Mouse (Mus musculus) CH12.LX (cell line): ENCODE data around the gene Mep1a. TPM values are rescaled to one million over a fixed set of nuclear protein-coding genes. Genes with fewer than 3 reads are reported as not detected.

Source experiments
- DNase-seq: peaks from one replicate; pipeline ENCODE4 v3.0.0-alpha.2; 2013; ENCODE audit errors: extremely low read depth
- H3K27ac ChIP-seq: 2 replicates; pipeline ENCODE4 v1.5.1; 2012; ENCODE audit warnings: low read depth, mild to moderate bottlenecking, control low read depth, moderate library complexity; ENCODE audit not compliant: insufficient read depth
- H3K27me3 ChIP-seq: replicated peaks from 2 replicates; pipeline ENCODE3; 2012; ENCODE audit warnings: inconsistent platforms
- H3K36me3 ChIP-seq, 2 experiments: replicated peaks in 1 of 2; 2 replicates each; pipeline versions ENCODE3 to v1.6.1; 2012; ENCODE audit warnings: inconsistent platforms in 1 of 2, low read length in 1 of 2, mild to moderate bottlenecking in 1 of 2, mixed read lengths in 1 of 2, moderate library complexity in 1 of 2; ENCODE audit not compliant: control insufficient read depth in 1 of 2, insufficient read depth in 1 of 2
- H3K4me1 ChIP-seq, 2 experiments: 2 replicates each; pipeline ENCODE4 v1.6.1; 2012; ENCODE audit warnings: inconsistent platforms in 1 of 2, moderate library complexity in 1 of 2; ENCODE audit not compliant: insufficient read depth in 2 of 2, control insufficient read depth in 1 of 2
- H3K4me2 ChIP-seq: 2 replicates; pipeline ENCODE4 v1.6.1; 2012; ENCODE audit warnings: low read depth, mild to moderate bottlenecking, control low read depth; ENCODE audit not compliant: poor library complexity, insufficient read depth, severe bottlenecking
- H3K4me3 ChIP-seq, 3 experiments: fragments of 150-350 bp in 1 of 3; sonication (generic) in 1 of 3; replicated peaks in 1 of 3; 2 replicates each; pipeline versions ENCODE3 to v1.5.1; 2011 to 2012; ENCODE audit warnings: low read depth in 2 of 3, low read length in 2 of 3, mild to moderate bottlenecking in 2 of 3, moderate library complexity in 2 of 3, control low read depth in 1 of 3, improper control_type of control experiment in 1 of 3, inconsistent platforms in 1 of 3, mixed read lengths in 1 of 3; ENCODE audit not compliant: poor library complexity in 1 of 3
- H3K79me2 ChIP-seq: replicated peaks from 2 replicates; pipeline ENCODE4 v1.6.1; 2012; ENCODE audit warnings: mild to moderate bottlenecking, moderate library complexity; ENCODE audit not compliant: control insufficient read depth, poor library complexity, insufficient read depth, severe bottlenecking; ENCODE audit errors: extremely low read depth
- H3K9ac ChIP-seq: 2 replicates; pipeline ENCODE4 v1.6.1; 2012; ENCODE audit warnings: low read depth, mild to moderate bottlenecking, control low read depth, moderate library complexity; ENCODE audit not compliant: insufficient read depth
- H3K9me3 ChIP-seq: replicated peaks from 2 replicates; pipeline ENCODE3; 2012; ENCODE audit warnings: low read length, inconsistent platforms, mixed read lengths
- CHD1 ChIP-seq: IDR thresholded peaks from 2 replicates; pipeline ENCODE4 v1.6.1; 2012; ENCODE audit warnings: low read depth, low read length, improper control_type of control experiment, inconsistent platforms
- EP300 ChIP-seq: IDR thresholded peaks from 2 replicates; pipeline ENCODE4 v1.6.1; 2011; ENCODE audit warnings: low read length, improper control_type of control experiment
- GABPA ChIP-seq: IDR thresholded peaks from 2 replicates; pipeline ENCODE4 v1.6.1; 2012; ENCODE audit warnings: low read depth, low read length, improper control_type of control experiment, inconsistent platforms; ENCODE audit not compliant: insufficient replicate concordance
- IRF4 ChIP-seq: IDR thresholded peaks from 2 replicates; pipeline ENCODE4 v1.6.1; 2014; ENCODE audit warnings: low read depth, mild to moderate bottlenecking, inconsistent platforms, low read length, improper control_type of control experiment
- JUND ChIP-seq: conservative IDR thresholded peaks from 2 replicates; pipeline ENCODE4 v1.6.1; 2011; ENCODE audit warnings: low read depth, low read length, improper control_type of control experiment
- KAT2A ChIP-seq: IDR thresholded peaks from 2 replicates; pipeline ENCODE4 v1.6.1; 2012; ENCODE audit warnings: low read length, improper control_type of control experiment, inconsistent platforms; ENCODE audit not compliant: insufficient replicate concordance
- MAZ ChIP-seq: IDR thresholded peaks from 2 replicates; pipeline ENCODE4 v1.6.1; 2012; ENCODE audit warnings: low read depth, mild to moderate bottlenecking, inconsistent platforms, low read length, improper control_type of control experiment, moderate library complexity
- MEF2A ChIP-seq: IDR thresholded peaks from 2 replicates; pipeline ENCODE4 v1.6.1; 2014; ENCODE audit warnings: low read depth, mild to moderate bottlenecking, inconsistent platforms, low read length, improper control_type of control experiment, borderline replicate concordance
- MXI1 ChIP-seq: IDR thresholded peaks from 2 replicates; pipeline ENCODE4 v1.6.1; 2011; ENCODE audit warnings: mild to moderate bottlenecking, low read depth, low read length, improper control_type of control experiment
- MYC ChIP-seq: IDR thresholded peaks from 2 replicates; pipeline ENCODE4 v1.6.1; 2011; ENCODE audit warnings: low read depth, mild to moderate bottlenecking, improper control_type of control experiment, low read length
- PAX5 ChIP-seq: IDR thresholded peaks from 2 replicates; pipeline ENCODE4 v1.6.1; 2012; ENCODE audit warnings: low read length, inconsistent platforms, mixed read lengths
- POLR2A ChIP-seq: IDR thresholded peaks from 2 replicates; pipeline ENCODE4 v1.6.1; 2011; ENCODE audit warnings: low read depth, mild to moderate bottlenecking, improper control_type of control experiment, low read length
- RAD21 ChIP-seq: IDR thresholded peaks from 2 replicates; pipeline ENCODE4 v1.6.1; 2011; ENCODE audit warnings: low read depth, mild to moderate bottlenecking, low read length, improper control_type of control experiment, moderate library complexity
- RCOR1 ChIP-seq: conservative IDR thresholded peaks from 2 replicates; pipeline ENCODE4 v1.6.1; 2012; ENCODE audit warnings: low read depth, mild to moderate bottlenecking, inconsistent platforms, low read length, improper control_type of control experiment
- SIN3A ChIP-seq: IDR thresholded peaks from 2 replicates; pipeline ENCODE4 v1.6.1; 2012; ENCODE audit warnings: low read length, improper control_type of control experiment, inconsistent platforms
- TCF12 ChIP-seq: IDR thresholded peaks from 2 replicates; pipeline ENCODE4 v1.6.1; 2014; ENCODE audit warnings: low read depth, mild to moderate bottlenecking, inconsistent platforms, low read length, improper control_type of control experiment
- UBTF ChIP-seq: IDR thresholded peaks from 2 replicates; pipeline ENCODE4 v1.6.1; 2012; ENCODE audit warnings: low read depth, mild to moderate bottlenecking, inconsistent platforms, low read length, improper control_type of control experiment, moderate library complexity
- USF2 ChIP-seq: conservative IDR thresholded peaks from 2 replicates; pipeline ENCODE4 v1.6.1; 2011; ENCODE audit warnings: low read depth, low read length, improper control_type of control experiment
- ZKSCAN1 ChIP-seq: IDR thresholded peaks from 2 replicates; pipeline ENCODE4 v1.6.1; 2012; ENCODE audit warnings: low read depth, inconsistent platforms, low read length, improper control_type of control experiment, borderline replicate concordance
- ZNF384 ChIP-seq: IDR thresholded peaks from 2 replicates; pipeline ENCODE4 v1.6.1; 2012; ENCODE audit warnings: low read depth, low read length, improper control_type of control experiment, inconsistent platforms
- dilution Hi-C: fragments of 300-500 bp; cut with MboI; formaldehyde crosslinking; loops from 2 replicates; pipeline ENCODE4 v1.14.3; 2020; ENCODE audit warnings: low sequenced_read_pairs; ENCODE audit not compliant: extremely low pct_unique_long_range_greater_than_20kb, extremely low pct_ligation_motif_present
- in situ Hi-C: fragments of 300-500 bp; cut with MboI; formaldehyde crosslinking; loops from 3 replicates; pipeline ENCODE4 v1.14.3; 2019; ENCODE audit warnings: low sequenced_read_pairs, low pct_ligation_motif_present, low pct_unique_long_range_greater_than_20kb, mixed read lengths
- polyA plus RNA-seq: library from polyadenylated mRNA; unstranded; fragments of >175 nt; gene quantifications from 2 replicates; pipeline ENCODE4 v1.2.1, GENCODE M21; 2012; ENCODE audit warnings: low read depth; ENCODE audit not compliant: insufficient read length
- total RNA-seq, 2 experiments: library from RNA; depleted of rRNA; stranded (reverse); fragments of 300-350 nt in 1 of 2; fragments of >200 nt in 1 of 2; gene quantifications; 2 replicates each; pipeline ENCODE4 v1.2.3; 2012 to 2014

Gene Mep1a
- total and polyA plus RNA-seq, 3 experiments: not detected

DNA sequence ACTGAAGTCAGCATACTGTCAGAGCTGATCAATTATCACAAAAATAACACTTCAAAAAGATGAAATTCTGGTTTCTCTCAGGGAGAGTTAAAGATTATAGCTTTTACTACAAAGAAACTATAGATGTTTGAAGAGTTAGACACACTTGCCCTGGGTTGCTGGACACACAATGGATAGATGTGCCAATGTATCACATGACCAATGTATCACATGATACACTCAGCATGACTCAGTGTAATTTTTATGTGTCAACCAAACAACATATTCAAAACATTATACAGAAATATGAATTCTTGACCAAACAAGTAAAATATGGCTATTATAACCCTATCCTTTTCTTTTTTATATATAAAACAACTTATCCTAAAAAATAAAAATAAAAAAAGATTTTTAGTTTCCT lies 25.0 kb downstream of the Mep1a start:
- no peaks in the 10 kb centered on the region for H3K27me3 ChIP-seq
- H3K9ac ChIP-seq: no peak overlapping the region
- no peak overlapping the region for H3K27ac ChIP-seq
- no peak for DNase-seq
- no peaks in the 10 kb centered on the region for H3K79me2 ChIP-seq
- H3K9me3 ChIP-seq: peaks cover 41% of the 10 kb centered on the region
- dilution Hi-C loops: no loop called here
- H3K4me3 ChIP-seq: no peak overlapping the region
- no peaks in the 10 kb centered on the region for H3K4me1 ChIP-seq
- H3K4me2 ChIP-seq: no peak overlapping the region
- no peaks in the 10 kb centered on the region for H3K36me3 ChIP-seq
- no peak for TF ChIP-seq GABPA
- TF ChIP-seq EP300: no peak
- TF ChIP-seq, all 38 proteins: peak for 0
- in situ Hi-C loops: no loop called here

DNA sequence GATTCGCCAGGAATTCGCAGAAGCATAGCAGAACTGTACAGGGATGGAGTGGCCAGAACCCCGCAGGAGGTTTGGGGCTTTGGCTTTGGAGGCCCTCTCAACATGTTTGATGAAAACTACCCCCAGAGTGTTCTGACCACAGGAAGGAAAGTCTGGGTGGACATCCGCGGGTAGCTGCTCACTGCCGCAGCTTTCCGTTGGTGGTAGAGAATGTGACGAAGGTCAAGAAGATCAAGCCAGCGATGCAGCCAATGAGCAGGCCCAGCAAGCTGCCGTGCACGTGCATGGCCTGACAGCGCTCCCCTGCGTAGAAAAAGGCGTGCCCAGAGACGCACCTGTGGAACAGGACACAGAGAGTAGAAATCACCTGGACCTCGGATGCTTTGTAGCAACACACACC lies 27.8 kb downstream of the Mep1a start:
- H3K4me3 ChIP-seq: no peak overlapping the region
- H3K4me1 ChIP-seq: no peaks in the 10 kb centered on the region
- no peak overlapping the region for H3K27ac ChIP-seq
- no peaks in the 10 kb centered on the region for H3K36me3 ChIP-seq
- no peak for DNase-seq
- no peaks in the 10 kb centered on the region for H3K27me3 ChIP-seq
- in situ Hi-C loops: loop anchor here (25.0 kb wide), 1 partner anchor 212 kb away; the partner anchor contains the start of gene Adgrf1
- H3K9ac ChIP-seq: no peak overlapping the region
- TF ChIP-seq UBTF (no peak), IRF4 (no peak), USF2 (no peak), JUND (no peak), SIN3A (no peak), MAZ (no peak), RCOR1 (no peak), RAD21 (no peak), MYC (no peak), POLR2A (no peak)
- TF ChIP-seq, all 38 proteins: peak for 0
- dilution Hi-C loops: no loop called here
- peaks cover 45% of the 10 kb centered on the region for H3K9me3 ChIP-seq
- H3K4me2 ChIP-seq: no peak overlapping the region
- no peaks in the 10 kb centered on the region for H3K79me2 ChIP-seq

- Histone ChIP-seq H3K36me3 (no peaks in the 10 kb centered on the region), H3K4me1 (no peaks in the 10 kb centered on the region), H3K9ac (no peak overlapping the region), H3K27ac (no peak overlapping the region), H3K27me3 (no peaks in the 10 kb centered on the region), H3K79me2 (no peaks in the 10 kb centered on the region), H3K4me3 (no peak overlapping the region), H3K4me2 (no peak overlapping the region), H3K9me3 (peaks cover 39% of the 10 kb centered on the region)
- DNase-seq: no peak
- dilution Hi-C loops (no loop called here), in situ Hi-C loops (loop anchor here (25.0 kb wide), 1 partner anchor 210 kb away; the partner anchor contains the start of gene Adgrf1)
- no peak for TF ChIP-seq ZNF384
- TF ChIP-seq EP300: no peak
- TF ChIP-seq PAX5: no peak
- TF ChIP-seq ZKSCAN1: no peak
- TF ChIP-seq TCF12: no peak
- TF ChIP-seq MXI1: no peak
- no peak for TF ChIP-seq MEF2A
- TF ChIP-seq CHD1: no peak
- TF ChIP-seq KAT2A: no peak
- TF ChIP-seq GABPA: no peak
These were observed 30.1 kb downstream of the Mep1a start for GRCm38 (mm10) chr17:43472558-43472957.
